8 mouse cellular contexts compared by ENCODE assay signal in the genomic region with DNA sequence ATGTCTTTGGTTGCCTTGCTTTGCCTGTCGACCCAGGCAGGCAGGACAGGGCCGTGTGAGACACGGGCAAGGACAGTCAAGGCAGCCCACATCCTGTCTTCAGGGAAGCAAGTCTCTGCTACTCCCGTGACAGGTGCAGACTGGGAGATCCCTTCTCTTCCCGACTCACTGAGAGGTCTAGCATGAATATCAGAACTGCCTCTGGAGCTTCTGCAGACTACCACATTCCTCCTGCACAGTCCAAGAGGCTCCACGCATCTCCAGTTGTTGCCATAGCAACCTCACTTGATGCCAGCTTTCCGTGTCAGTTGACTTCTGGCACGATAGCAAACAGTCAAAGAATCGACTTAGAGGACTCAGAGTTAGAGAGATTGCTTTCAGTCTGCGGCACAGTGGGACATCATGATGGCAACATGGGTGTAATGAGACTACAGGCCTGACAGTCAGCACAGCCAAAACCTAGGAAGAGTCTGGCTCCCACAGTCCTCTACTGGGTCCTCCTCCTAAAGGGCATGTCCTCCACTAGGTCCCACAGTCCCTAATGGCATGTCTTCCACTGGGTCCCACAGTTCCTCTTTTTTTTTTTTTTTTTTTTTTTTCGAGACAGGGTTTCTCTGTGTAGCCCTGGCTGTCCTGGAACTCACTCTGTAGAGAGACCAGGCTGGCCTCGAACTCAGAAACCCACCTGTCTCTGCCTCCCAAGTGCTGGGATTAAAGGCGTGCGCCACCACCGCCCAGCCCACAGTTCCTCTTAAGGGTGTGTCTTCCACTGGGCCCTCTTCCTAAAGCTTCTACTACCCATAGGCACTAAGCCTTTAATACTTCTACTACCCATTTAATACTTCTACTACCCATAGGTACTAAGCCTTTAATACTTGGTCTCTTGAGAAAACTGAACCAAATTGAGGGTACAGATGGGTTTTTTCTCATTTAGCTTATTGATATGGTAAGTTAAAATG. TPM values are rescaled to one million over a fixed set of nuclear protein-coding genes. Genes with fewer than 3 reads are reported as not detected.
DNase-seq lines count a peak whose midpoint lies in the region; ATAC-seq and TF ChIP-seq lines count a peak whose summit lies in the region.

No protein-coding gene starts in this region.

- no peaks in the 10 kb centered on the region for H3K27me3 ChIP-seq in limb, embryonic 14.5 days (ENCODE audit: control insufficient read depth, insufficient read depth, low read length)
- no peaks in the 10 kb centered on the region for H3K27me3 ChIP-seq in limb, embryonic 10.5 days (ENCODE audit: low read depth, poor library complexity, severe bottlenecking)
- H3K27me3 ChIP-seq in stomach, embryonic 14.5 days (ENCODE audit: control insufficient read depth, insufficient read depth, low read length), result no peaks in the 10 kb centered on the region

- no peak overlapping the region for H3K27ac ChIP-seq in limb, embryonic 14.5 days (replicated peaks; ENCODE audit: low read depth, low read length)
- H3K27ac ChIP-seq in limb, embryonic 10.5 days, result no peak overlapping the region
- no peak overlapping the region for H3K27ac ChIP-seq in stomach, embryonic 14.5 days (ENCODE audit: low read length)

- H3K9me3 ChIP-seq in limb, embryonic 14.5 days (ENCODE audit: control insufficient read depth, low read length), result no peaks in the 10 kb centered on the region
- no peaks in the 10 kb centered on the region for H3K9me3 ChIP-seq in limb, embryonic 10.5 days (replicated peaks)
- H3K9me3 ChIP-seq in stomach, embryonic 14.5 days (ENCODE audit: control insufficient read depth, low read depth, low read length), result no peaks in the 10 kb centered on the region

- H3K4me3 ChIP-seq in limb, embryonic 14.5 days (replicated peaks; ENCODE audit: low read length), result no peak overlapping the region
- no peak overlapping the region for H3K4me3 ChIP-seq in limb, embryonic 10.5 days
- no peak overlapping the region for H3K4me3 ChIP-seq in stomach, embryonic 14.5 days (ENCODE audit: low read depth, low read length)

- H3K4me2 ChIP-seq in limb, embryonic 14.5 days (replicated peaks; ENCODE audit: low read depth, low read length, severe bottlenecking), result no peak overlapping the region
- H3K4me2 ChIP-seq in stomach, embryonic 14.5 days (replicated peaks; ENCODE audit: low read depth, low read length), result no peak overlapping the region

- no peak overlapping the region for H3K9ac ChIP-seq in limb, embryonic 14.5 days (ENCODE audit: low read depth, low read length, severe bottlenecking)
- no peak overlapping the region for H3K9ac ChIP-seq in stomach, embryonic 14.5 days (replicated peaks; ENCODE audit: low read depth, low read length)

- TF ChIP-seq POLR2A in limb, embryonic 14.5 days (IDR thresholded peaks at IDR 0.05; ENCODE audit: borderline replicate concordance, extremely low read depth, insufficient read depth, insufficient read length), result no peak

- peak; percentile 4; the same call in 1 of the 2 replicates for ATAC-seq in limb, embryonic 14.5 days (ENCODE audit: low FRiP score, low read depth)
- peak; percentile 43; the same call in 1 of the 2 replicates for ATAC-seq in granulocyte monocyte progenitor cell, adult 5-6 weeks (replicated peaks; ENCODE audit: poor library complexity, severe bottlenecking)
- ATAC-seq in stomach, embryonic 14.5 days (ENCODE audit: insufficient number of reproducible peaks, insufficient read depth, low FRiP score, low read depth), result peak; percentile 35; the same call in 1 of the 2 replicates

- 76% methylated on average over 15 of the region's 15 CpGs for WGBS in limb, embryonic 14.5 days
- WGBS in limb, embryonic 10.5 days, result 83% methylated on average over 15 of the region's 15 CpGs
- 67% methylated on average over 14 of the region's 15 CpGs for WGBS in stomach, embryonic 14.5 days

- no peak for DNase-seq in limb, embryonic 14.5 days (ENCODE audit: low spot score)
- no peak for DNase-seq in limb, embryonic 10.5 days (ENCODE audit: low spot score)
- DNase-seq in brain, embryonic 18.5 days (ENCODE audit: low read depth, low spot score), result peak; percentile 60
- DNase-seq in layer of hippocampus, adult 8-10 months (ENCODE audit: low spot score in 2 of 2), result peak; percentile 72 to 74
- peak; percentile 21 for DNase-seq in lung, postnatal 25 days (ENCODE audit: low spot score)
- no peak for DNase-seq in spleen, adult 18-20 months

- peaks cover 1% of the 10 kb centered on the region for H3K36me3 ChIP-seq in limb, embryonic 14.5 days (ENCODE audit: control insufficient read depth, insufficient read depth, low read length)
- H3K36me3 ChIP-seq in limb, embryonic 10.5 days, result peaks cover 18% of the 10 kb centered on the region
- H3K36me3 ChIP-seq in stomach, embryonic 14.5 days (ENCODE audit: control insufficient read depth, insufficient read depth, low read length), result no peaks in the 10 kb centered on the region; the same call in 1 of the 2 replicates

- H3K4me1 ChIP-seq in limb, embryonic 14.5 days (ENCODE audit: control insufficient read depth, insufficient read depth, low read length), result no peaks in the 10 kb centered on the region
- H3K4me1 ChIP-seq in limb, embryonic 10.5 days, result no peaks in the 10 kb centered on the region
- no peaks in the 10 kb centered on the region for H3K4me1 ChIP-seq in stomach, embryonic 14.5 days (ENCODE audit: control insufficient read depth, insufficient read depth, low read length)

RNA-seq across cellular contexts. Expression of a gene that starts 27.5 kb away (rescaled TPM):
- polyA plus RNA-seq in limb, embryonic 14.5 days (2012; rRNA removed), result 55.0 and 62.3 TPM in 2 replicates
- 16.3 and 16.5 TPM in 2 replicates for polyA plus RNA-seq in limb, embryonic 14.5 days (2014; fragmentation: Nextera tagmentation; extraction: Ambion mirVana)
- 11.7 and 11.8 TPM in 2 replicates for polyA plus RNA-seq in limb, embryonic 10.5 days (2016; fragmentation: Nextera tagmentation; extraction: Ambion mirVana)
- 23.7 and 28.5 TPM in 2 replicates for total RNA-seq in granulocyte monocyte progenitor cell, adult 5-6 weeks (2014; fragmentation: Nextera tagmentation)
- total RNA-seq in granulocyte monocyte progenitor cell, adult 5-6 weeks (2017), result 6.9 and 8.8 TPM in 2 replicates
- 100 to 1,000 TPM in 3 of 4 experiments, 10 to 100 TPM in 1; 89.5 to 110 (median 108) TPM for total RNA-seq in layer of hippocampus, adult 8-10 months (2022)
- polyA plus RNA-seq in stomach, embryonic 14.5 days (2014; fragmentation: Nextera tagmentation; extraction: Ambion mirVana), result 16.5 and 17.1 TPM in 2 replicates

RNA-seq across cellular contexts. Expression of a gene that starts 32.5 kb away (rescaled TPM):
- polyA plus RNA-seq in limb, embryonic 14.5 days (2012; rRNA removed), result 0.13 and 0.28 TPM in 2 replicates
- polyA plus RNA-seq in limb, embryonic 14.5 days (2014; fragmentation: Nextera tagmentation; extraction: Ambion mirVana), result not detected in 2 replicates
- polyA plus RNA-seq in limb, embryonic 10.5 days (2016; fragmentation: Nextera tagmentation; extraction: Ambion mirVana), result 0.18 and 0.21 TPM in 2 replicates
- total RNA-seq in granulocyte monocyte progenitor cell, adult 5-6 weeks (2014; fragmentation: Nextera tagmentation), result not detected in 2 replicates
- total RNA-seq in granulocyte monocyte progenitor cell, adult 5-6 weeks (2017), result not detected in 2 replicates
- total RNA-seq in layer of hippocampus, adult 8-10 months (2022), result under 1 TPM; 0.34 to 0.87 (median 0.60) TPM
- not detected in 2 replicates for polyA plus RNA-seq in stomach, embryonic 14.5 days (2014; fragmentation: Nextera tagmentation; extraction: Ambion mirVana)

RNA-seq across cellular contexts. Expression of a gene that starts 41.3 kb away (rescaled TPM):
- polyA plus RNA-seq in limb, embryonic 14.5 days (2012; rRNA removed), result 82.5 and 97.4 TPM in 2 replicates
- polyA plus RNA-seq in limb, embryonic 14.5 days (2014; fragmentation: Nextera tagmentation; extraction: Ambion mirVana), result 60.9 and 66.2 TPM in 2 replicates
- polyA plus RNA-seq in limb, embryonic 10.5 days (2016; fragmentation: Nextera tagmentation; extraction: Ambion mirVana), result 53.5 and 65.9 TPM in 2 replicates
- 38.7 and 42.6 TPM in 2 replicates for total RNA-seq in granulocyte monocyte progenitor cell, adult 5-6 weeks (2014; fragmentation: Nextera tagmentation)
- 28.1 and 41.3 TPM in 2 replicates for total RNA-seq in granulocyte monocyte progenitor cell, adult 5-6 weeks (2017)
- 10 to 100 TPM; 49.3 to 59.4 (median 57.4) TPM for total RNA-seq in layer of hippocampus, adult 8-10 months (2022)
- 70.3 and 71.5 TPM in 2 replicates for polyA plus RNA-seq in stomach, embryonic 14.5 days (2014; fragmentation: Nextera tagmentation; extraction: Ambion mirVana)

RNA-seq across cellular contexts. Expression of a gene that starts 56.3 kb away (rescaled TPM):
- 126 and 161 TPM in 2 replicates for polyA plus RNA-seq in limb, embryonic 14.5 days (2012; rRNA removed)
- 21.1 and 25.0 TPM in 2 replicates for polyA plus RNA-seq in limb, embryonic 14.5 days (2014; fragmentation: Nextera tagmentation; extraction: Ambion mirVana)
- polyA plus RNA-seq in limb, embryonic 10.5 days (2016; fragmentation: Nextera tagmentation; extraction: Ambion mirVana), result 22.9 and 25.9 TPM in 2 replicates
- 73.6 and 85.1 TPM in 2 replicates for total RNA-seq in granulocyte monocyte progenitor cell, adult 5-6 weeks (2014; fragmentation: Nextera tagmentation)
- 21.0 and 27.6 TPM in 2 replicates for total RNA-seq in granulocyte monocyte progenitor cell, adult 5-6 weeks (2017)
- total RNA-seq in layer of hippocampus, adult 8-10 months (2022), result 10 to 100 TPM; 70.5 to 74.8 (median 72.0) TPM
- 18.7 and 21.8 TPM in 2 replicates for polyA plus RNA-seq in stomach, embryonic 14.5 days (2014; fragmentation: Nextera tagmentation; extraction: Ambion mirVana)

Comparison
In these comparisons a context has a peak if more than half of its experiments do, and no peak if none do; other contexts are left out.
1. DNase-seq: peak in brain, embryonic 18.5 days (single experiment), layer of hippocampus, adult 8-10 months (2 of 2) and lung, postnatal 25 days (single experiment); none in limb, embryonic 14.5 days (single experiment), limb, embryonic 10.5 days (single experiment) and spleen, adult 18-20 months (0 of 2).
2. Peak in every context shown above with its lines, with median percentiles within 50 percentile points of each other: ATAC-seq.